ENCODE assay signal across 16 mouse cellular contexts in the genomic region with DNA sequence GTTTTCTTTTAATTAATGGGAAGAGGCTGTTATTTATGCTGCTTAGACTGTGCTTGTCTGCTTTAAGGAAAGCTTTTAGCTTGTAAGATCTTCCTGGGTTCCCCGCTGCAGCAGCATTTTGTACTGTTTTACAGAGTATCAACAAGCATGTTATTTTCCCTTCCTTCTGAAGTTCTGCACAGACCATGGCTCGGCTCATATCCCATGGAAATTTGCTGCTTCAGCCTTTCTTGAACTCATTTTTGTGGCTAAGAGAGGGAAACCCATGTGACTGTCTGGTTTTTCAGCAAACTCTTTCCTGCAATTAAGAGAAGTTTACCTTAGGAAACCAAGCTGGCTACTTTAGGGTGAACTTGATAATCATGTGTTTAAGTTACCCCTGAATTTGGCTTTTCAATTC.
"Had no signal": no experiment of that assay in that cellular context is flagged by ENCODE, and none has a peak within 500 bp of the region (broad histone marks: within the 10 kb centered on the region; RNA-seq: fewer than 3 reads in every experiment).

No protein-coding gene starts in this region.

- ATAC-seq: liver, embryonic 12.5 days had no signal

- H3K4me1 ChIP-seq: liver, embryonic 12.5 days; liver, embryonic 15.5 days; lung, embryonic 15.5 days had no signal

- H3K27me3 ChIP-seq: liver, embryonic 12.5 days; liver, embryonic 15.5 days; lung, embryonic 15.5 days had no signal

- DNase-seq: kidney, adult 8-10 months; kidney, postnatal 25 days; layer of hippocampus, adult 9-11 months; liver; lung, adult 18-20 months; lung, postnatal 10 days; lung, postnatal 36 days; midbrain, embryonic 14.5 days; right cerebral cortex, postnatal 14 days; right cerebral cortex, postnatal 4 days; thymus, postnatal 25 days had no signal

- H3K27ac ChIP-seq: layer of hippocampus, adult 2 months; liver, embryonic 12.5 days; liver, embryonic 15.5 days; lung, embryonic 15.5 days had no signal

- H3K4me2 ChIP-seq: liver, embryonic 12.5 days; liver, embryonic 15.5 days; lung, embryonic 15.5 days; midbrain, embryonic 11.5 days had no signal

- H3K9me3 ChIP-seq: liver, embryonic 12.5 days; liver, embryonic 15.5 days; lung, embryonic 15.5 days had no signal

- H3K4me3 ChIP-seq: layer of hippocampus, adult 2 months; liver, embryonic 12.5 days; liver, embryonic 15.5 days; lung, embryonic 15.5 days had no signal

- H3K9ac ChIP-seq: liver, embryonic 12.5 days; liver, embryonic 15.5 days; lung, embryonic 15.5 days had no signal

- H3K36me3 ChIP-seq: liver, embryonic 12.5 days; liver, embryonic 15.5 days; lung, embryonic 15.5 days had no signal
